Mouse (Mus musculus) liver (tissue): Measurements from ENCODE around the gene Spata33.
"Not testable (repeated sequence)": the region's sequence is repeated elsewhere in the genome, so short reads cannot be mapped to it uniquely, and the experiment has no call there.

ENCODE experiments used
- DNase-seq: peaks from one replicate; pipeline ENCODE4 v3.0.0-alpha.2; 2020; ENCODE audit warnings: mixed read lengths

Gene Spata33

DNA sequence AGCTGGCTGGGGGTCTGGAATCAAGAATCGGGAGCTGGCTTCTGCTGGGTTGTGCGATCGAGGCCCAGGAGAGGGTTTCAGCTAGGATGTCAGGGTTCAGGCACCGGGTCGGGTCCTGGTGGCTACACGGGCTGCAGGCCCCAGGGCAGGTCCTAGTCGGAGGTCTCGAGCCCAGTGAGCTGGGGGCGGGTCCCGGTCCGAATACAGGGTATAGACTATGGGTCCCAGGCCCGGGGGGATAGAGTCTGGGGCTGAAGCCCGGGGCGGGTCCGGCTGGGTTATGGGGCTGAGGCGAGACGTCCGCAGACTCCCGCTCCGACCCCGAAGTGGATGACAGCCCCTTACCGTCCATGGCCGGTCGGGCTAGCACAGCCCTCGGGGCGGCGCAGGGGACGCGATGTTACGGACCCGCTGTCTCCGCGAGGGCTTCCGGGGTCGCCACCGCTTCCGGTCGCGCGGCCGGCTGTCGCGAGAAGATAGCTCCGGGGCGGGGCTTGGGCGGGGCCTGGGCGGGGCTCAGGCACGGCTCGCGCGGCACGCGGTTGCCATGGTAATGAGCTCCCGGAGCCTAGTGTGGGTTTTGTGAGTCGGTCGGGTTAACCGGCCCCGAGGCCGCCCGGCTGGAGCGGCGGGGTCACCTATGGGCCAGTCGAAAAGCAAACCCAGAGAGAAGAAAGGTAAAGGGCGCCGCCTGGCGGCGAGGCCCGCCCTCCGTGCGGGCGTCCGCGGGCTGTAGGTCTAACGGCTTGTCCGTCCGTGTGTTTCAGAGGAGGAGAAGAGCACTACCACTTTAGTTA is at the start of gene Spata33, which contains the start of gene Chmp1a:
Gene Spata33 (plus strand): TSS at position 512 of the 797 bp plus-strand sequence.
Gene Chmp1a (minus strand): TSS at position 443 of the 797 bp plus-strand sequence.
- peak; percentile 97 for DNase-seq

DNA sequence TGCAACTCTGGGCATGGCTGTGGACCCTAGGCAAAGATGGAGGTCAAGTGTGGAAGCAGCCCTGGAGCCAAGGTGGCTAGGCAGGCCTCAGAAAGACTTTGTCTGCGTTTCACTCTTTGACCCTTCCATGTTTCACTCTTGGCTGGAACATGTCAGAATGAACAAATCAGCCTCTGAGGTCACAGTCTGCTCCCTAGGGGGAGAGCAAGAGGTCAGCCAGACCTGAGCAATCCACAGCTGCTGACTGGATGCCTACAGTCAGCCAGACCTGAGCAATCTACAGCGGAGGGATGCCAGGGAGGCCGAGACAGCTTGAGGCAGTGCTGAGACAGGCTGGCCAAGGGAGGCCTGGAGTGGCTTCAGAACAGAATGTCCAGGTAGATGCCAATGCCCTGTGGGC is 31.2 kb upstream of the Spata33 start:
- DNase-seq = no peak

DNA sequence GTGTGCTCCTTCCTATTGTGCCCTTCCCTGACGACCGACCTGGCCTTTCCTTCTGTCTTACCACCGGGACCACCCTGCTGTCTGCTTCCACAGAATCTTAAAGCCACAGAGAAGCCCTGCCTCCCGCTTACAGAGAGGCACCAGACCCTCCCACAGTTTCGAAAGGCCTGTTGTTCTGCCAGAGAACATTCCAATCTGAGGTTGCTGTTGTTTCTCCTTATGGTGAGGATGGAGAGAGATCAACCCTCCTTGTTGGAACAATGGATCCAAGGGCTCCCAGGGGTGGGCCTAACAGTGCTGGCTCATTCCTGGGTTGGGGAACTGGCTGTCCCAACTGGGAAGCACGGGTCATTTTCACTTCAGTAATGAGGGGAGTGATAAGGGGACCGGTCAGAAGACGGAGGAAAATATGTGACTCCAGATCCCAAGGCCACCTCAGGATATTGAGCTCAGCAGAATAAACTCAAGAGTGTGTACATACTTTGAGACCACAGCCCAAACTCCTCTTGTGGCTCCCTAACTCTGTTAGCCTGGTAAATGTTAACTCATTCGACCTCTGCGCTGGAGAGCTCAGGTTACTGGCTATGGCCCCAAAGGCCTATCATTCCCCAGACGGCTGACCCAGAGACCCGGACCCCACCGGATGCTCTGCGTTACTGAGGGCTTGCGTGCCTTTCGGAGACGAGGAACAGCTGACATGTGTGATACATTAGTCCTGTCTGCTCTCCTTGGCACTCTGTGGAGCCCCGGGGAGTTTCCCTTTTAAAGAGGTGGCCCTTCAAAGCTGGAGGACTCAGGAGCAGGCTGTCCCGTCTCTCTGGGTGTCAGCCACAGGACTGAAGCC is 26.8 kb upstream of the Spata33 start, which contains the start of gene Dpep1:
Gene Dpep1 (plus strand): TSS at position 677 of the 844 bp plus-strand sequence.
- no peak for DNase-seq

DNA sequence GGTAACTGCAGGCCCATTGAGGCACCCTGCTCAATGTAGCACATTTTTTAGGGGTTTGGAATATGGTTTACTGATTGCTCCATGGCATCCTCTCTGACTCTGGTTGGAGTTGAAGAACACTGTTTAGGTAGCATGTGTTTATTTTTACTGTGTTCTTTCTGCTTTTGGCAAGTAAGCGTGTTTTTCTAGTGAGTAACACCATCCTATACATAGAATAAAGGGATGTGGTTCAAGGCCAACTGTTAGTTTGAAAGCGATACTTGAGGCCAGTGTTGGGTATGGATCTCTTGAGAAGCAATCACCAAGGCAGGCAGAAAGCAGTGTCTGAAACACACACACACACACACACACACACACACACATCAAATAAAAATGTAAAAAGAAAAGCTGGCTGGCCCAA is 24.6 kb upstream of the Spata33 start:
- no peak for DNase-seq

DNA sequence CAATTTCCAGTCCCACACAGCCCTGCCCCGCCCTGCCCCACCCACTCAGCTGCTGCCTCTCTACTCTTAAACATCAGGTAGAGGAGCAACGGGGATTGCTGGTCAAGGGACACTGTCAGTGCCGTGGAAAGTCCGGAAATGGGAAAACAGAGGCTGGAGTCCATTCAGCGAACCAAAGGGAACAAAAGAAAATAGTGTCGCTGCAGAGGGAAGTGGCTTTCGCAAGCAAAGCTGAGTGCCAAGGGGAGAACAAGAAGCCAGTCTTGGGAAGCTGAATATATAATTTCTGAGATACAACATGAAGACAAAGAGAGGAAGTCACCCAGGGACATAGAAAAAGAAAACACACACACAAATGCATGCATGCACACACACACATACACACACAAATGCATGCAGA is 23.8 kb upstream of the Spata33 start:
- DNase-seq = no peak

DNA sequence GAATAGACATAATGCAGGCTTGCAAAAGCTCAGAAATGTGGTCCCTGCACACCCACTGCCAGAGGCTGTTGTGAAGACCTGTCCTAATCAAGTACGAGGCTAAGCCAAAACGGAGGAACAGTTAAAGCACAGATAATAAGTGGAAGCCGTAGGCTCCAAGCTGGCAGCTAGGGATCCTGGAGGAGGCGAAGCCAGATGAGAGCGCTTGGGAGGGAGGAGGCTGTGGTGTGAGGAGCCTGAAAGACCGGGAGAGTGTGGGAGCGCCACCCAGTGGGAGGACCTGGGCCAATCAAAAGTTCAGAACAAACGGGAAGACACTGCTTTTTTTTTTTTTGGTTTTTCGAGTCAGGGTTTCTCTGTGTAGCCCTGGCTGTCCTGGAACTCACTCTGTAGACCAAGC is 22.0 kb upstream of the Spata33 start:
- peak; percentile 81 for DNase-seq

DNA sequence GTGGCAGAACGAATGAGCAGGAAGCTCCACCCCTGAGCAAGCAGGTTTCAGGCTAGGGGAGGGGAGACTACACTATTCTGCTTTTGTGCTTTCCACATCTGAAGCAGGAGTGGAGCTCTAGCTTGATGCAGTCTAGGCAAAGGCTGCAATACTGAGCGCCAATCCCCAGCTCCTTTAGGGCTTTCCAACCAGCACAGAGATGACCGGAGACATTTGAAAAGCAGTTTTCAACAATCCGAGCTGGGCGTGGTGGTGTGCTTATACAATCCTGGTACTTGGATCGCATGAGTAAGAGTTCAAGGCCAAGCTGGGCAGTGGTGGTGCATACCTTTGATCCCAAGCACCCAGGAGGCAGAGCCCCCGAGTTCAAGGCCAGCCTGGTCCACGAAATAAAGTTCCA is 20.7 kb upstream of the Spata33 start:
- DNase-seq = no peak

DNA sequence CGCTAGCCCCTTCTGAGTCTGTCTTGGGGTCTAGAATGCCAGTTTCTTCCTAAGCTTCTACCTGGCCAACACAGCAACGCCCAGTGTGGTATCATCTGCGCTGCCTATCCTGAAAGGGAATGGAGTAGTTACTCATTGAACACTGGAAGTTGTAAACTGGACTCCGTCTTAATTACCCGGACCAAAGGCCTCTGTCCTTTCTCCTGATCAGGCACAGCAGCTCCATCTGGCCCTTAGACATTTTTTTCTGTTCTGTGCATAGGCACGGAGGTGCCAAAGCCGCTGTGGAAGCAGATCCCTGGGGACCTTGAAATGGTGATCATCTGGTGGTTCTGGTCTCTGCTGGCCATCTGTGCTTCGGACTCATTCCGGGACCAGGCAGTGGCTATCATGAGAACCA is 18.9 kb upstream of the Spata33 start:
- no peak for DNase-seq

DNA sequence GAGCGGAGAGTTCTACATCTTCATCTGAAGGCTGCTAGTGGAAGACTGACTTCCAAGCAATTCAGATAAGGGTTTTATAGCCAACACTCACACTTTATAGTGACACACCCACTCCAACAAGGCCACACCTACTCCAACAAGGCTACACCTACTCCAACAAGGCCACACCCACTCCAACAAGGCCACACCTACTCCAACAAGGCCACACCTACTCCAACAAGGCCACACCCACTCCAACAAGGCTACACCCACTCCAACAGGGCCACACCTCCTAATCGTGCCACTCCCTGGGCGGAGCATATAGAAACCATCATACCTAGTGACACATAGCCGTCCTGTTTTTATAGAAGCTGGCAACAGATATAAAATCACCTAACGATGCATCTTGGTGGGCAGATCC is 15.6 kb upstream of the Spata33 start:
- peak; percentile 68 for DNase-seq

DNA sequence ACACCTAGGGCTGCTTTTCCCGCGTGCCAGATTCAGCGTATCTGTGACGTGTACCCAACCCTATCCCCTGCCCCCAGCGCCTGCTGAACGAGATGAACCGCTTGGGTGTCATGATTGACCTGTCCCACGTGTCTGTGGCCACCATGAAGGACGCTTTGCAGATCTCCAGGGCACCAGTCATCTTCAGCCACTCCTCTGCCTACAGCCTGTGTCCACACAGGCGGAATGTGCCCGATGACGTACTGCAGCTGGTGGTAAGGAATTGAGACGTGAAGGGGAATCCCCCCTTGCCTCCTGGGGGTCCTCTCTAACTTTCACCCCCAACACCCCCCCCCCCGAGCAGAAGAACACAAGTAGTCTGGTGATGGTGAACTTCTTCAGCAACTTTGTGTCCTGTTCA is 12.8 kb upstream of the Spata33 start:
- DNase-seq = no peak

DNA sequence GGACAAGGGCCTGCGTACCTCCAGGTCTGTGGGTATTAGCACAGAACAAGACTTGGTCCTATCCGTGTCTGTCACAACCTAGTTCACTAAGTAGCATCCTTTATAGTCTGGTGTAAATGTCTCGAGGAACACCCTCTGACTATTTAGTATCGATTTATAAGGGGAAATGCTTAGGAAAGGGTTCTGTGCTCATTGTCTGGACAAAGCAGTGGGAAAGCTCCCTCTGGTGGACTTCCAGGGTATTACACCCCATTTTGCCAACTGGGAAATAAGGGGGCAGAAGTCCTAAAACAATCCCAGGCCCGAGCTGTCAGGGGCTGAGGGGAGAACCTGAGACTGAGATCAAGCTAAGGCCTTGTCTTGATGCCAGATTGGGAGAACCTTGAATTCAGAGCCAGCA is 10.3 kb upstream of the Spata33 start:
- DNase-seq = peak; percentile 74

DNA sequence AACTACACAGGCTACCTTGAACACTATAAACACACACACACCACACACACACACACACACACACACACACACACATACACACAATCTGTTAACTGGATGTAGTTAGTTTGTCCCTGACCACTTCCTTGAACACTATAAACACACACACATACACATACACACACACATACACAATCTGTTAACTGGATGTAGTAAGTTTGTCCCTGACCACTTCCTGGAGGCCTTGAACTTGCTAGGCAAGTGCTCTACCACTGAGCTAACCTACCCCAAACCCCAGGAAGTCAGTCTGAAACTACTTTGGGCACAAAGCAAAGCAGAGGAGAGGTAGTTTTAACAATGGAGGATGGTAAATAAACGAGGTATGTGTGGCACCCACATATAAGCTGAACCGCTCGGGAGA is 9.1 kb upstream of the Spata33 start:
- DNase-seq = no peak

DNA sequence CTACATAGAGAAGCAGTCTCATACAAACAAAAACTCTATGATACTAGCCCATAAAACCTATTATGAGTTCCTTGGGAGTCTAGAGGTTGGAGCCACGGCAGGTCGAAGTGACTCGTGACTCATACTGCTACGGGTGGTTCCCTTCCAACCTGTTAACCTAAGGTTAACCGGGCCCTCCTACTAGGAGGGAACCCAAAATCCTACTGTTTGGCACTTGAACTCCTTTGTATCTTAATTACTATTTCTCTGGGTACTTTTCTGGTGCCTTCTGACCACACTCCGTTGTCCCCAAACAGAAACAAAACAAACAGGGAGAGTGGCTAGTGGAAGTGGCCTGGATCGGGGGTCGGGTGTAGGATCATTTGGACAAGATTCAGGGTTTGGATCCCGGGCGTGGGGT is 756 bp upstream of the Spata33 start:
- DNase-seq = no peak

DNA sequence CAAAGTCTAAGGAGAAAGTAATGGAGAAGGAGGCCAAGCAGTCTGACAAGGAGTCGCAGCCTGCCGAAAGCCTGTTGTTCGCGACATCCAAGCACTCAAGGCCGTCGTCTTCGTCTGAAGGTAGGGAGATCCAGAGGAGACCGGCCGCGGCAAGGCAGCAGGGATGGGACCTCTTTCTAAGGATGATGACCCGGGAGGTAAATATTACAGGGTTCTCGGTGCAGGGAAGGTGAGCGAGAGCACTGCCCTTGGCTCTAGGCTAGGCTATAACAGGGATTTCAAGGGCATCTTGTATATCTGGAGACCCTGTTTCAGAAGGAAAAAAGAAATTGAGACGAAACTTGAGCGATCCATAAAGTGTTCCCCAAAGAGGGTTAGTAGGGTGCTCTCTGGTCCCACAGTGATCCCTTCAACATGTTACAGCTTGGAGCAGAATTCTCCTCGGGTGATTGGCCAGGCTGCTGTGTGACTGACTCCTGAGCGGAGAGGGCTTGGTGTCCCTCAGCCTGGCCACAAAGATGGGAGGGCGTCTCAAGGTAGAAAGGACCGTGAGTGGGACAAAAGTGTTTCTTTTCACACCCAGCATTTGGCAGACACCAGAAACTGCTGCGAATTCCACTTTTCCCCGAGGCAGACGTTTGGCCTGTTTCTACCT is 613 bp downstream of the Spata33 start:
- no peak for DNase-seq

DNA sequence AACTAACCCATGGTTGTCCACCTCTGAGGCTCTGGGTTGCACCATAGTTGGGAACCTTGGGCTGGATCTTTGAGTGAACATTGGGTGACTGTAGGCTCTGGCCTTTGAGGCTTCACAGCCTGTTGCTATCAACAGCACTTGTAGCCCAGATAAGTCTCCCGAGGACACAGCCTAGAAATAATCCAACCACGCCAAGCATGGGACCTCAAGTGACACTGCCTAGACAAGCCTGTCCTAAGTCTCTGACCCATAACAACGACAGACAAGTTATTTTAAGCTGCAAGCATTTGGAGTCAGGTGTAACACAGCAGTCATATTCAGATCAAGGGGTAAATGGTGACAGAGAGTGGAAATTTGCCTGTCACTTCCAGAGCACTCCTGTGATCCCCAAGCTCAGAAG is 2.8 kb downstream of the Spata33 start:
- no peak for DNase-seq

DNA sequence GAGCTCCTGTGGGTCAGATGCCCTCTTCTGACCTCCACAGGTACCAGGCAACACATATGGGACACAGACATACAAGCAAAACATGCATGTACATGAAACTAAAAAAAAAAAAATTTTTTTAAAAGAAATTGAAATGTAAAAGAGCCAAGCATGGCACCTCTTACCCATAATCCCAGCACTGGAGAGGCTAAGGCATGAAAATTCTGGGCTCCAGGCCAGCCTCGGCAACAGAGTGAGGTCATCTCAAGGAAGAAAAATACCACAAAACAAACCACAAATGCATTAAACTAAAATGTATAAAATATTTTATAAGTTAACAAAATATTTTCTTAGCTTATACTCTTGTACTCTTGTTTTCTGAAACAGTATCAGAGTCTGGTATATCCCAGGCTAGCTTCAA is 8.3 kb downstream of the Spata33 start:
- no peak for DNase-seq

DNA sequence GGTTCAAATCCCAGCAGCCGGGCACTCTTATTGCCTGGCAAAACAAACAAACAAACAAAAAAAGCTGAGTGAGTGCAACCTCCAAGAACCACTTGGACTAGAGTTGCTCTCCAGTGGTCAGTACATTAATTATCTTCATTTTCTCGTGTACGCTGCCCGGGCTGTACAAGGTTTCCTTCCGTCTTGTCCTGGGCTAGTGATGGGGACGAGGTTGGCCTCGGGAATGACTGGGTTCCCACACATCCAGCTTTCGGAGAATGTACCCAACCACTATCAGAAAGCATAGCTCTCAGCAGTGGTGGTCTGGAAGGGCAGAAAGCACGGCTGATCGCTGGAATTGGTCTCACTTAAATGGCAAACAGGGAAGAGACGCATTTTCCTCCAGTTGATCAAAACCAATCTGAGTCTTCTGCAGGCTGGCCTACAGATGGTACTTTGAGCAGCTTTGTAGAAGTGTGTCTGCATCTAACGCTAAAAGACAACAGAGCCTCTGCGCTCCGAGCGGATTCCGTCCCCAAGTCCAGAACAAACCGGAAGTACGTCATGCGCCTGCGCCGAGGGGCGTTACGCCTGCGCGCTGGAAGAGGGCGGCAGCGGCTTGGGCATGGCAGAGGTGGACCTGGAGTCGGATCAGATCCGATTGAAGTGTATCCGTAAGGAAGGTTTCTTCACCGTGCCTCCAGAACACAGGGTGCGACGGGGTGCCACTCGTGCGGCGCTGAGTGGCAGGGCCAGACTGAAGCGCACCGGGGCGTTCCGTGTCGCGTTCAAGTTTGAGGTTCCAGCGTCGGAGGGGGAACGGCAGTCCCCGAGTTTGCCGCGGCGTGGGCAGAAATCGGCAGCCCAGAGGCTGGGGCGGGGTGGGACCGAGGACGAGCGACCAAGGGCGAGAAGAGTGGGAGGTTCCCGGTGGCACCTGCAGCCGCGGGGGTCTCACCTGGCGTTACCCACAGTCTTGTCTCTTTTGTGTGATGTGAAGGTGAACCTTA is 11.9 kb downstream of the Spata33 start, which contains the start of gene Cdk10:
Gene Cdk10 (plus strand): TSS at position 565 of the 989 bp plus-strand sequence.
- DNase-seq = peak; percentile 92

DNA sequence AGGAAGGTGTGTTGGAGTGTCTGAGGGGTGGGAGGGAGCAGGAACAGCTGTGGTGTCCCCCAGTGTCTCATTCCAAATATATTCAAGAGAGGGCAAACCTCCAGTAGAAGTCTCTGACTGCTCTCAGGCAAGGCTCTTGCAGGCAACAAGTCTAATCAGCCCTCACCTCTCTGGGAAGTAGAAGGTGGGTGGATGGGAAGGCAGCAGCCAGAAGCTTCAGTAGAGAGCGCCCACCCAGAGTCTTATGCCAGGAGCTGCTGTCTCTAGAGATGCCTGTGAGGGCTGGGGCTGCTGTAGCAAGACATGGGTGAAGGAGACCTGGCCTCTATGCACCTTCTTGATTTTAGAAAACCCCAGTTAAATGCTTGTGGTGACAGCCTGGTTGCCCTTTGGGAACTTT is 15.8 kb downstream of the Spata33 start:
- DNase-seq = no peak

DNA sequence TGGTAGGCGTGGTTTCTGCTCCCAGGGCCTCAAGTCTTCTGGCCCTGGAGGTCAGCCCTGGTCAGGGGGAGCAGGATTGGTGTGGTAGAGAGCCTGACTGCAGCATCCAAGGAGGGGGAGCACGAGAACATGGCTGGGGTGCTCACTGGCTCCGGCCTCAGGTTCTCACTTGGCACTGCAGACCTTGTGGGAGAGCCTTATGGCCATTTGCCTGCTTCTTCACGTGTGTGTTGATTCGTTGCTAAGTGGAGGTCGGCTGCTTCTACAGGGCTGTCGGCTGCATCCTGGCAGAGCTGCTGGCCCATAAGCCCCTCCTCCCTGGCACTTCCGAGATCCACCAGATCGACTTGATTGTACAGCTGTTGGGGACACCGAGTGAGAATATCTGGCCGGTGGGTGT is 17.7 kb downstream of the Spata33 start:
- not testable (repeated sequence) for DNase-seq

DNA sequence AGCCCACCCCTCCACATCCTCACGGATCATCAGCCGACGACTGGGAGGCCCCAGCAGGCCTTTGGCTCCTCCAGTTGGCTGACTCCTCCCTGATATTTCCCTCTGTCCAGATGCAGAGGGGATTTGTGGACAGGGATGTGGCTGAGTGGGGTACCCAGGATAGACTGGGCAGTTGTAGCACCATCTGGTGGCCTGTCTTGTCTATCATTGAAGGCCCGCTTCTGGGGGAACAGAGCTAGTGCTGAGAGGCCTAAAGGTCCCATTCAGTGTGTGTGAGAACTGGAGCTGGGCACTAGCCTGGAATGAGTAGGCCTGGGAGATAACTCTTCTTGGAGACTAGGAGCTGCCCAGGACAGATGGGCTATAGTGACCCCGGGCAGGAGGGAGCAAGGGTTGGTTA is 19.1 kb downstream of the Spata33 start:
- DNase-seq = no peak

DNA sequence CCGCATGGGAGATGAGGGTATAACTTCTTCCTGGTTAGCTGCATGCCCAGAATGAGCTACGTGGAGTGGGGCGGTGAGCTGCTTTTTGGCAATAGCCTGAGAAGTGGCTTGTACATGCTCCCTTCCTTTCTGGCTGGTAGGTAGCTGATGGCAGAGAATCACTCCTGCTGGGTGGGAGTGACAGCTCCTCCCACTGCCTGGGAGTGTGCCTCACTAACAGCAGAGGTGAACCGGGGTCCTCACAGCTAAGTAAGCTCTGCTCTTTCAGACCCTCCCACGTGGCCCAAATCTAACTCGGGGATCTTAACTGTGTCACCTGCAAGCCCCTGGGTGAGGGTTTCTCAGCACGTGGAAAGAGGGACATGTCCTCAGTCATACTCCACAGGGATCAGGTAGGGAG is 19.9 kb downstream of the Spata33 start:
- DNase-seq = no peak

DNA sequence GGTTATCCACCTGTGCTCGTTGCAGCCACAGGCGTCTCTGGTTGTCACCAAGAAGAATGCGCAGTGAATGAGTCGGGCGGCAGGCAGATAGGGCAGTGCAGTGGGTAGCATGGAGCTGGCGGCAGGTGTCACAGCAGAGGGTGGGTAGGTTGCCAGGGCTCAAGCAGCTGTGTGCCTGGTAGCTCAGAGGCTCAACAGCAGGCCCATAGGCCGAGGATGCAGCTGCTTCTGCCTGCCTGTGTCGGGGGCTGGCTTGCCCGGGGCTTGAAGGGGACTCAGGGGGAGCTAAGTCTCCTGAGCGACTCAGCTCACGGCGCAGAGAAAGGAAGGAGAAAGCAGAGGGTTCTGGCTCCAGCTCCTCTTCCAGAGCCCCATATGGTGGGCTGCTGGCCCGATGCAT is 20.7 kb downstream of the Spata33 start:
- DNase-seq = no peak
